Mouse (Mus musculus): ENCODE data around the gene Tmub1. TPM values are rescaled to one million over a fixed set of nuclear protein-coding genes. Genes with fewer than 3 reads are reported as not detected.

Tmub1 gene
- polyA plus RNA-seq, 1 experiment from 2014 or later: 24.9 TPM

- Histone ChIP-seq H3K4me2 (replicated peaks) (peak overlapping the region; percentile 68), H3K27ac (no peak overlapping the region), H3K27me3 (no peaks in the 10 kb centered on the region), H3K4me1 (peaks cover 40% of the 10 kb centered on the region), H3K36me3 (peaks cover 42% of the 10 kb centered on the region), H3K9ac (no peak overlapping the region), H3K9me3 (no peaks in the 10 kb centered on the region), H3K4me3 (no peak overlapping the region)
- ATAC-seq (ENCODE audit: insufficient number of reproducible peaks, insufficient read depth, low FRiP score, low TSS enrichment): no peak
- 12% methylated on average over 9 of the region's 9 CpGs for WGBS
These were observed 19.1 kb downstream of the Tmub1 start for GRCm38 (mm10) chr5:24428596-24428995.

GRCm38 (mm10) chr5:24427981-24428402 is 19.7 kb downstream of the Tmub1 start:
- no peaks in the 10 kb centered on the region for H3K27me3 ChIP-seq
- H3K4me2 ChIP-seq (replicated peaks): peak overlapping the region; percentile 68
- WGBS: 6% methylated on average over 15 of the region's 15 CpGs
- H3K9me3 ChIP-seq: no peaks in the 10 kb centered on the region
- ATAC-seq (ENCODE audit: insufficient number of reproducible peaks, insufficient read depth, low FRiP score, low TSS enrichment): no peak
- 0 out of 2 replicates have a peak overlapping the region, but pooled peaks have one; percentile 10 for H3K4me3 ChIP-seq
- no peak overlapping the region for H3K9ac ChIP-seq
- peaks cover 40% of the 10 kb centered on the region for H3K4me1 ChIP-seq
- H3K36me3 ChIP-seq: peaks cover 36% of the 10 kb centered on the region
- no peak overlapping the region for H3K27ac ChIP-seq

DNA sequence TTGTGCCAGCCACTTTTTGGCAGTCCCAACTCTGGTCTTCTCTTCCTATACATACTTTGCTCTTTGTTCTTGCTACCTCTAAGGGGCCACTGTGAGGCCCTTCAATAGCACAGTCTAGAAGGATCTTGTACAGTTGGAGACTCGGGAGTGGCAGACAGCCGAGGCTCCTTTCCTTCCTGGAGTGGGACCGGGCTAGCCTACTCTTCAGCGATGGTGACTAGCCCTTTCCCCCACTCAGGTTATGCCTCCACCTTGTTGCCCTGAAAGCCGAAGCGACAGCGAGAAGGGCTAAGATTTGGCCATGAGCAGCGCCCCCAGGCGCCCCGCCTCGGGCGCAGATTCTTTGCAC is 20.4 kb downstream of the Tmub1 start:
- no peak for ATAC-seq (ENCODE audit: insufficient number of reproducible peaks, insufficient read depth, low FRiP score, low TSS enrichment)
- Histone ChIP-seq H3K9ac (0 out of 2 replicates have a peak overlapping the region, but pooled peaks have one; percentile 55), H3K27ac (no peak overlapping the region; the same call in 1 of the 2 replicates), H3K9me3 (no peaks in the 10 kb centered on the region), H3K4me3 (no peak overlapping the region), H3K4me2 (replicated peaks) (peak overlapping the region; percentile 68), H3K27me3 (no peaks in the 10 kb centered on the region), H3K4me1 (peaks cover 46% of the 10 kb centered on the region), H3K36me3 (peaks cover 29% of the 10 kb centered on the region)
- WGBS: 11% methylated on average over 12 of the region's 12 CpGs

DNA sequence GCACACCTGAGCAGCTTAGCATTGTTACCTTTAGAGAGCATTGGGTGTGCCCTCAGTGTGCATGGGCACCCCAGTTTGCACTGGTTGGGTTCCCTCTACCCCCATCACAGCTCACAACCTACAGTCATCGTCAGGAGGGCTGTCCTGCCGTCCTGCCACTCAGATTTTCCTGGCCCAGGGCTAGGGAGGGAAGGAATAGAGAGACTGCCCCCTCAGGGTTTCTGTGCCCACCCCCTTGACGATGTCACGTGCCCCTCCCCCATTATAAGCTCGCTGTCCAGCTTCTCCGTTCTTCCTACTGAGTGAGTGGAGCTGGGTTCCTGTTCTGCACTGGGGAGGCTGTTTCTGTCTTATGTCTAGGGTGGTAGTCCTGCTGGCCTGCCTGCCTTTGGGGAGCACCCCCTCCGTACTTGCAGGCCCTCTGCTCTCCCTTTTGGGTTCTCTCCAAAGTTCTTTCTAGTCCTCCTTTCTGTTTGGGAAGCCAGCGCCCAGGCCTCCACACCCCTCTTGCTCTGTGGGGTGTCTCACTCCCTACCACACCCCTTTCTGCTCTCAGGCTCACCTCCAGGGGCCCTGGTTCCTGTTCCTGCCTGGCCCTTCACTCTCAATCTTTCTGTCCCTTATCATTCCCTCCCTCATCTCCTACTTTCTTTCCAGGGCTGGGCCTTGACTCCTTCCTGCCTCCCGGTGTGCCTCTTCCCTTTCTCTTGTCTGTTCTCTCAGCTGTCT is 20.9 kb downstream of the Tmub1 start:
- Histone ChIP-seq H3K9me3 (no peaks in the 10 kb centered on the region), H3K36me3 (peaks cover 23% of the 10 kb centered on the region), H3K9ac (peak overlapping the region; percentile 55; the same call in 1 of the 2 replicates), H3K4me3 (peak overlapping the region; percentile 54), H3K27me3 (no peaks in the 10 kb centered on the region), H3K4me1 (peaks cover 47% of the 10 kb centered on the region), H3K27ac (no peak overlapping the region; the same call in 1 of the 2 replicates), H3K4me2 (replicated peaks) (peak overlapping the region; percentile 68)
- no peak for ATAC-seq (ENCODE audit: insufficient number of reproducible peaks, insufficient read depth, low FRiP score, low TSS enrichment)
- 6% methylated on average over 9 of the region's 9 CpGs for WGBS

- no peak for ATAC-seq (ENCODE audit: insufficient number of reproducible peaks, insufficient read depth, low FRiP score, low TSS enrichment)
- no peak overlapping the region; the same call in 1 of the 2 replicates for H3K27ac ChIP-seq
- H3K27me3 ChIP-seq: no peaks in the 10 kb centered on the region
- H3K36me3 ChIP-seq: peaks cover 19% of the 10 kb centered on the region
- no peaks in the 10 kb centered on the region for H3K9me3 ChIP-seq
- peak overlapping the region; percentile 54 for H3K4me3 ChIP-seq
- H3K9ac ChIP-seq: peak overlapping the region; percentile 55
- WGBS: 1% methylated on average over 10 of the region's 10 CpGs
- H3K4me1 ChIP-seq: peaks cover 47% of the 10 kb centered on the region
- peak overlapping the region; percentile 68 for H3K4me2 ChIP-seq (replicated peaks)
These were observed 21.6 kb downstream of the Tmub1 start for GRCm38 (mm10) chr5:24426037-24426432.

DNA sequence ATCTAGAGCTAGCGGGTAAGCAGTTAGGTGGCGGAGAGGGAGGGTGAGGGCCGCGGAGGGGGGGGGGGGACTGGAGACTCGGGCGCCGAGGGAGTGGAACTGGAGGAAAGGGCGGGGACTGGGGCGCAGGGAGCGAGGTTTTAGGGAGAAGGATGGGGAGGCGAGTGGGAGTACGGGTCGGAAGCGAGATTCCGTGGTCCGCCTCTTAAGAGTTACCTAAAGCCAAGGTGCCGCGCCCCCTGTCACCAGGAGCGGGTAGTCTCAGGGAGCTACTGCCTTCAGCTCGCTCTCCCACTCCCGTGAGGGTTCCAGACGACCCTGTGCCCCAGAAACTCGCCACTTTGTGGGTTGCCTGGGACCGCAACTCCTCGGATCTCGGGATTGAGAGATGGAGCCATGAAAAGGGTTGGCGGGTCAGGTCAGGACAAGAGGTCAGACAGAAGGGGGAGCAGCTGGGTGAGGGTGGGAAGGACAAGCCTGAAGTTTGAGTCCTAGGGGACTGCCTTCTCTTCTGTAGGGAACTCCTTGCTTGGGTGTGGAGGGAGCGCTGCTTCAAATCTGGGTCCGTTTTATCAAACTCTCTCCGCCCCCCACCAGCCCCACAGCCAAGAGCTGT is 22.1 kb downstream of the Tmub1 start:
- ATAC-seq (ENCODE audit: insufficient number of reproducible peaks, insufficient read depth, low FRiP score, low TSS enrichment): no peak
- Histone ChIP-seq H3K27ac (peak overlapping the region; percentile 82), H3K27me3 (no peaks in the 10 kb centered on the region), H3K4me1 (peaks cover 47% of the 10 kb centered on the region), H3K9ac (peak overlapping the region; percentile 55), H3K36me3 (peaks cover 19% of the 10 kb centered on the region), H3K4me2 (replicated peaks) (peak overlapping the region; percentile 68), H3K4me3 (peak overlapping the region; percentile 54), H3K9me3 (no peaks in the 10 kb centered on the region)
- 0% methylated on average over 24 of the region's 30 CpGs for WGBS

- Histone ChIP-seq H3K9me3 (no peaks in the 10 kb centered on the region), H3K4me2 (replicated peaks) (peak overlapping the region; percentile 68), H3K27me3 (no peaks in the 10 kb centered on the region), H3K36me3 (peaks cover 19% of the 10 kb centered on the region), H3K4me1 (peaks cover 47% of the 10 kb centered on the region), H3K9ac (peak overlapping the region; percentile 55), H3K27ac (peak overlapping the region; percentile 82), H3K4me3 (peak overlapping the region; percentile 54)
- WGBS: under 1% methylated on average over 58 of the region's 60 CpGs
- no peak for ATAC-seq (ENCODE audit: insufficient number of reproducible peaks, insufficient read depth, low FRiP score, low TSS enrichment)
These were observed 22.7 kb downstream of the Tmub1 start for GRCm38 (mm10) chr5:24424861-24425411.

- Histone ChIP-seq H3K27ac (peak overlapping the region; percentile 92), H3K36me3 (peaks cover 20% of the 10 kb centered on the region), H3K27me3 (no peaks in the 10 kb centered on the region), H3K9ac (peak overlapping the region; percentile 66), H3K4me3 (peak overlapping the region; percentile 54), H3K9me3 (no peaks in the 10 kb centered on the region), H3K4me2 (replicated peaks) (peak overlapping the region; percentile 68), H3K4me1 (peaks cover 47% of the 10 kb centered on the region)
- ATAC-seq (ENCODE audit: insufficient number of reproducible peaks, insufficient read depth, low FRiP score, low TSS enrichment): no peak
- 12% methylated on average over 21 of the region's 21 CpGs for WGBS
These were observed 23.5 kb downstream of the Tmub1 start for GRCm38 (mm10) chr5:24424004-24424781.

GRCm38 (mm10) chr5:24423129-24424003 is 24.3 kb downstream of the Tmub1 start, which contains the start of the genes Cdk5 and Slc4a2:
Gene Cdk5 (minus strand): TSS chr5:24423530.
Gene Slc4a2 (plus strand): TSS chr5:24423837.
- Histone ChIP-seq H3K4me1 (peaks cover 41% of the 10 kb centered on the region), H3K4me2 (replicated peaks) (peak within 1 kb of the TSS; percentile 68), H3K9me3 (no peaks in the 10 kb centered on the region), H3K4me3 (peak within 1 kb of the TSS; percentile 54), H3K9ac (peak within 1 kb of the TSS; percentile 66), H3K27me3 (no peaks in the 10 kb centered on the region), H3K27ac (peak within 1 kb of the TSS; percentile 92), H3K36me3 (peaks cover 27% of the 10 kb centered on the region)
- ATAC-seq (ENCODE audit: insufficient number of reproducible peaks, insufficient read depth, low FRiP score, low TSS enrichment): peak; percentile 93
- under 1% methylated on average over 46 of the region's 46 CpGs for WGBS

DNA sequence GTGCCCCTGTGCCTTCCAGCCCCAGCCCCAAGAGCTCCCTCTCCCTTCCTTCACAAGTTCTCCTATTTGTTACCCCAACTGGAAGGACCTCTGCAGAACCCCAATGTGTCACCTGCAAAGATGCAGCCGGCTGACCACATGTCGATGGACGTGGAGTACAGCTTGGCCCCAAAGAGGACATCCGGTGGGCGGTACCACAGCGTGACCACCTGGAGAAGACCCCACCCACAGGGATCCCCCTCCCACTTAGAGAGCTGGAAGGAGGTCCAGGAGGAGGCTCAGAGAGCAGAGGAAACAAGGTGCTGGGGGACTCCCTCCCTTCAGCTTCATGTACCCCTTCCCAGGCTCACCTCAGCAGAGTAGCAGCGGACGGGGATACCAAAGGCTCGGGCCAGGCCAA is 27.3 kb downstream of the Tmub1 start:
- peaks cover 37% of the 10 kb centered on the region for H3K36me3 ChIP-seq
- no peak for ATAC-seq (ENCODE audit: insufficient number of reproducible peaks, insufficient read depth, low FRiP score, low TSS enrichment)
- H3K4me2 ChIP-seq (replicated peaks): no peak overlapping the region
- no peaks in the 10 kb centered on the region for H3K27me3 ChIP-seq
- H3K4me1 ChIP-seq: peaks cover 21% of the 10 kb centered on the region
- no peak overlapping the region for H3K4me3 ChIP-seq
- no peaks in the 10 kb centered on the region for H3K9me3 ChIP-seq
- no peak overlapping the region for H3K9ac ChIP-seq
- WGBS: 86% methylated on average over 9 of the region's 9 CpGs
- no peak overlapping the region for H3K27ac ChIP-seq

All from embryonic facial prominence, embryonic 12.5 days (tissue).